Mouse (Mus musculus) skeletal muscle tissue, adult 2 months (tissue): ENCODE measurements around the gene Atrnl1.

Source experiments
- DNase-seq: peaks from one replicate; pipeline ENCODE4 v3.0.0-alpha.2; 2012; ENCODE audit warnings: low read depth, low spot score

The Atrnl1 gene

GRCm38 (mm10) chr19:58112151-58112550 lies 501.3 kb downstream of the Atrnl1 start:
- no peak for DNase-seq

GRCm38 (mm10) chr19:58113092-58113731 lies 502.4 kb downstream of the Atrnl1 start:
- DNase-seq: no peak

- DNase-seq: no peak
These were observed 506.8 kb downstream of the Atrnl1 start for GRCm38 (mm10) chr19:58117595-58117994.

- DNase-seq: no peak
These were observed 507.5 kb downstream of the Atrnl1 start for GRCm38 (mm10) chr19:58118141-58118835.

GRCm38 (mm10) chr19:58118864-58119263 lies 508.0 kb downstream of the Atrnl1 start:
- DNase-seq: no peak

GRCm38 (mm10) chr19:58119681-58120173 lies 508.9 kb downstream of the Atrnl1 start:
- DNase-seq: no peak

GRCm38 (mm10) chr19:58120661-58121060 lies 509.8 kb downstream of the Atrnl1 start:
- DNase-seq: no peak

GRCm38 (mm10) chr19:58121628-58122027 lies 510.8 kb downstream of the Atrnl1 start:
- no peak for DNase-seq

GRCm38 (mm10) chr19:58123620-58124019 lies 512.8 kb downstream of the Atrnl1 start:
- DNase-seq: no peak

- no peak for DNase-seq
These were observed 513.7 kb downstream of the Atrnl1 start for GRCm38 (mm10) chr19:58124566-58124965.

GRCm38 (mm10) chr19:58125010-58125409 lies 514.2 kb downstream of the Atrnl1 start:
- no peak for DNase-seq

- DNase-seq: no peak
These were observed 521.1 kb downstream of the Atrnl1 start for GRCm38 (mm10) chr19:58131896-58132295.

GRCm38 (mm10) chr19:58140191-58140784 lies 529.5 kb downstream of the Atrnl1 start:
- no peak for DNase-seq

GRCm38 (mm10) chr19:58143853-58144454 lies 533.1 kb downstream of the Atrnl1 start:
- no peak for DNase-seq

GRCm38 (mm10) chr19:58145521-58145920 lies 534.7 kb downstream of the Atrnl1 start:
- no peak for DNase-seq

GRCm38 (mm10) chr19:58151257-58151656 lies 540.4 kb downstream of the Atrnl1 start:
- DNase-seq: no peak

GRCm38 (mm10) chr19:58161569-58161968 lies 550.7 kb downstream of the Atrnl1 start:
- DNase-seq: no peak

GRCm38 (mm10) chr19:58164896-58165634 lies 554.2 kb downstream of the Atrnl1 start:
- no peak for DNase-seq

- DNase-seq: no peak
These were observed 554.8 kb downstream of the Atrnl1 start for GRCm38 (mm10) chr19:58165635-58166015.

GRCm38 (mm10) chr19:58166147-58166546 lies 555.3 kb downstream of the Atrnl1 start:
- DNase-seq: no peak

- no peak for DNase-seq
These were observed 567.6 kb downstream of the Atrnl1 start for GRCm38 (mm10) chr19:58178410-58178809.

- no peak for DNase-seq
These were observed 569.9 kb downstream of the Atrnl1 start for GRCm38 (mm10) chr19:58180773-58181172.
